Mouse (Mus musculus) lung, embryonic 16.5 days (tissue): ENCODE data around the gene Phldb2. TPM values are rescaled to one million over a fixed set of nuclear protein-coding genes. Genes with fewer than 3 reads are reported as not detected.

Experiments used
- ATAC-seq: fragments of 200-750 bp; cut with Nextera tagmentation; 2 replicates; pipeline ENCODE4 v1.8.0; 2017; ENCODE audit warnings: low read depth, mild to moderate bottlenecking, moderate library complexity
- H3K27ac ChIP-seq: fragments of 300-500 bp; sonication (generic); 2 replicates; pipeline ENCODE4 v1.5.1; 2014; ENCODE audit warnings: mild to moderate bottlenecking, control low read depth, low read length
- H3K27me3 ChIP-seq: fragments of 300-500 bp; sonication (generic); 2 replicates; pipeline ENCODE4 v1.6.1; 2014; ENCODE audit warnings: low read depth, low read length, mixed read lengths; ENCODE audit not compliant: control insufficient read depth, insufficient read depth
- H3K36me3 ChIP-seq: fragments of 300-500 bp; sonication (generic); 2 replicates; pipeline ENCODE4 v1.6.1; 2014; ENCODE audit warnings: low read length; ENCODE audit not compliant: control insufficient read depth, insufficient read depth
- H3K4me1 ChIP-seq: fragments of 300-500 bp; sonication (generic); replicated peaks from 2 replicates; pipeline ENCODE4 v1.6.1; 2014; ENCODE audit warnings: low read length, mixed read lengths; ENCODE audit not compliant: control insufficient read depth, insufficient read depth
- H3K4me2 ChIP-seq: fragments of 300-500 bp; sonication (generic); 2 replicates; pipeline ENCODE4 v1.6.1; 2014; ENCODE audit warnings: low read depth, low read length, control low read depth
- H3K4me3 ChIP-seq: fragments of 300-500 bp; sonication (generic); 2 replicates; pipeline ENCODE4 v1.5.1; 2014; ENCODE audit warnings: mild to moderate bottlenecking, low read length, control low read depth
- H3K9ac ChIP-seq: fragments of 300-500 bp; sonication (generic); 2 replicates; pipeline ENCODE4 v1.6.1; 2014; ENCODE audit warnings: low read length, control low read depth
- H3K9me3 ChIP-seq: fragments of 300-500 bp; sonication (generic); 2 replicates; pipeline ENCODE4 v1.6.1; 2016; ENCODE audit warnings: low read length; ENCODE audit not compliant: control insufficient read depth
- WGBS: fragments of 180-500 bp; shearing (Covaris S2); extraction: QIAGEN DNeasy Blood & Tissue Kit; methylation state at CpG from one replicate; pipeline ENCODE4 v1.1.7; 2014; 5-methylcytosine and 5-hydroxymethylcytosine counted together
- polyA plus RNA-seq: library from polyadenylated mRNA; unstranded; fragments of >200 nt; fragmentation: Nextera tagmentation; extraction: Ambion mirVana; gene quantifications from 2 replicates; pipeline ENCODE4 v1.2.1, GENCODE M21; 2015

The Phldb2 gene
- polyA plus RNA-seq, result 57.8 and 59.4 TPM in 2 replicates

GRCm38 (mm10) chr16:45953394-45953793 lies at the start of gene Phldb2:
TSS of gene Phldb2 (minus strand) at chr16:45953598.
- Histone ChIP-seq H3K4me3 (no peak within 1 kb of the TSS), H3K4me2 (peak within 1 kb of the TSS; percentile 14; the same call in 1 of the 2 replicates), H3K27me3 (no peaks in the 10 kb centered on the region), H3K4me1 (0 out of 2 replicates have a peak, but pooled peaks cover 8% of the 10 kb centered on the region), H3K27ac (peak within 1 kb of the TSS; percentile 67), H3K9me3 (no peaks in the 10 kb centered on the region), H3K9ac (no peak within 1 kb of the TSS), H3K36me3 (no peaks in the 10 kb centered on the region)
- ATAC-seq, result 0 out of 2 replicates have a peak, but pooled peaks have one; percentile 9
- WGBS, result 55% methylated on average over 4 of the region's 4 CpGs

GRCm38 (mm10) chr16:46001550-46002166 lies 48.3 kb upstream of the Phldb2 start:
- H3K36me3 ChIP-seq, result no peaks in the 10 kb centered on the region
- H3K27ac ChIP-seq, result no peak overlapping the region
- no peak overlapping the region for H3K4me3 ChIP-seq
- no peaks in the 10 kb centered on the region for H3K27me3 ChIP-seq
- 74% methylated on average over 10 of the region's 10 CpGs for WGBS
- H3K4me2 ChIP-seq, result no peak overlapping the region
- no peak overlapping the region for H3K9ac ChIP-seq
- H3K4me1 ChIP-seq, result no peaks in the 10 kb centered on the region
- ATAC-seq, result no peak
- no peaks in the 10 kb centered on the region for H3K9me3 ChIP-seq

- ATAC-seq, result no peak
- no peaks in the 10 kb centered on the region for H3K36me3 ChIP-seq
- H3K4me2 ChIP-seq, result no peak overlapping the region
- H3K27ac ChIP-seq, result no peak overlapping the region
- H3K4me1 ChIP-seq, result no peaks in the 10 kb centered on the region
- no peak overlapping the region for H3K9ac ChIP-seq
- H3K4me3 ChIP-seq, result no peak overlapping the region
- H3K27me3 ChIP-seq, result no peaks in the 10 kb centered on the region
- H3K9me3 ChIP-seq, result no peaks in the 10 kb centered on the region
- 92% methylated on average over 3 of the region's 3 CpGs for WGBS
Observed at GRCm38 (mm10) chr16:46000976-46001375, 47.6 kb upstream of the Phldb2 start.

GRCm38 (mm10) chr16:45999374-46000191 lies 46.2 kb upstream of the Phldb2 start:
- Histone ChIP-seq H3K4me2 (no peak overlapping the region), H3K27ac (no peak overlapping the region), H3K27me3 (no peaks in the 10 kb centered on the region), H3K36me3 (no peaks in the 10 kb centered on the region), H3K4me1 (no peaks in the 10 kb centered on the region), H3K4me3 (no peak overlapping the region), H3K9me3 (no peaks in the 10 kb centered on the region), H3K9ac (no peak overlapping the region)
- ATAC-seq, result no peak
- 67% methylated on average over 10 of the region's 10 CpGs for WGBS

GRCm38 (mm10) chr16:45998231-45998630 lies 44.8 kb upstream of the Phldb2 start:
- no peaks in the 10 kb centered on the region for H3K36me3 ChIP-seq
- no peaks in the 10 kb centered on the region for H3K27me3 ChIP-seq
- no peak for ATAC-seq
- H3K4me3 ChIP-seq, result no peak overlapping the region
- no peak overlapping the region for H3K27ac ChIP-seq
- no peak overlapping the region for H3K4me2 ChIP-seq
- 73% methylated on average over 7 of the region's 7 CpGs for WGBS
- no peak overlapping the region for H3K9ac ChIP-seq
- no peaks in the 10 kb centered on the region for H3K4me1 ChIP-seq
- no peaks in the 10 kb centered on the region for H3K9me3 ChIP-seq

GRCm38 (mm10) chr16:45990901-45991676 lies 37.7 kb upstream of the Phldb2 start:
- Histone ChIP-seq H3K9ac (no peak overlapping the region), H3K27ac (no peak overlapping the region), H3K4me2 (no peak overlapping the region), H3K4me1 (no peaks in the 10 kb centered on the region), H3K4me3 (no peak overlapping the region), H3K9me3 (no peaks in the 10 kb centered on the region), H3K36me3 (no peaks in the 10 kb centered on the region), H3K27me3 (no peaks in the 10 kb centered on the region)
- WGBS, result 45% methylated on average over 10 of the region's 10 CpGs
- ATAC-seq, result no peak

GRCm38 (mm10) chr16:45986236-45986635 lies 32.8 kb upstream of the Phldb2 start:
- H3K27ac ChIP-seq, result no peak overlapping the region
- H3K4me2 ChIP-seq, result no peak overlapping the region
- no peak overlapping the region for H3K9ac ChIP-seq
- no peaks in the 10 kb centered on the region for H3K36me3 ChIP-seq
- no peak overlapping the region for H3K4me3 ChIP-seq
- no peaks in the 10 kb centered on the region for H3K9me3 ChIP-seq
- no peaks in the 10 kb centered on the region for H3K4me1 ChIP-seq
- WGBS, result 81% methylated on average over 1 of the region's 1 CpGs
- no peaks in the 10 kb centered on the region for H3K27me3 ChIP-seq
- ATAC-seq, result no peak

- WGBS, result 53% methylated on average over 4 of the region's 4 CpGs
- Histone ChIP-seq H3K27me3 (no peaks in the 10 kb centered on the region), H3K4me3 (no peak overlapping the region), H3K9me3 (no peaks in the 10 kb centered on the region), H3K9ac (no peak overlapping the region), H3K36me3 (no peaks in the 10 kb centered on the region), H3K4me2 (no peak overlapping the region), H3K4me1 (no peaks in the 10 kb centered on the region), H3K27ac (no peak overlapping the region)
- no peak for ATAC-seq
Observed at GRCm38 (mm10) chr16:45984610-45985606, 31.5 kb upstream of the Phldb2 start.
